23 mouse cellular contexts compared by ENCODE assay signal in the genomic region with DNA sequence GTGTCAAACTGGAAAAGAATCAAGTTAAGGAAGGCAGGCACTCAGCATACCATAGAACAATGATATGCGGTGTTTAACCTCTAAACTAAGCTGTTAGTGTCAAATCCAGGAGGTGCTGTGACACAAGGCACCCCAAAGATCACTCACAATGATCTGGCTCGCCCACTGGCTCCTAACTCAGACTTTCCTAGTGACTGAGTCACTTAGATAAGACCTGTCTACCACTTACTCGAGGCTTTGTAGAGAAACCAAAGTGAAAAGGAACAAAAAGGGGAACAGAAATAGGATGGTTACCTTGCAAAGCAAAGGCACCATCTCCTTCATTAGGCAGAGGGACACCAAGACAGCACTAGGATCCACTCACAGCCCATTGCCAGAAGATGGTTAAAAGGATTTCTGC.
"Had no signal": no experiment of that assay in that cellular context is flagged by ENCODE, and none has a peak within 500 bp of the region (broad histone marks: within the 10 kb centered on the region; RNA-seq: fewer than 3 reads in every experiment).

No protein-coding gene starts in this region.

- H3K4me1 ChIP-seq: heart, embryonic 15.5 days; hindbrain, embryonic 15.5 days had no signal

- H3K9ac ChIP-seq: heart, embryonic 13.5 days; heart, embryonic 15.5 days; hindbrain, embryonic 13.5 days; hindbrain, embryonic 15.5 days; kidney, embryonic 15.5 days; limb, embryonic 12.5 days had no signal

- DNase-seq: gastrocnemius, postnatal 14 days; heart, adult 18-20 months; heart, postnatal 14 days; heart, postnatal 36 days; kidney, adult 11 months; kidney, adult 2 months; kidney, adult 9 months; kidney, postnatal 14 days; kidney, postnatal 36 days; layer of hippocampus, adult 9-11 months; liver had no signal

- H3K4me3 ChIP-seq: heart, embryonic 10.5 days; heart, embryonic 13.5 days; heart, embryonic 15.5 days; hindbrain, embryonic 13.5 days; hindbrain, embryonic 15.5 days; kidney, embryonic 15.5 days; left cerebral cortex, adult 2 months; limb, embryonic 10.5 days; limb, embryonic 12.5 days had no signal

- H3K4me2 ChIP-seq: heart, embryonic 13.5 days; heart, embryonic 15.5 days; hindbrain, embryonic 13.5 days; hindbrain, embryonic 15.5 days; kidney, embryonic 15.5 days; limb, embryonic 12.5 days; liver, embryonic 11.5 days had no signal

- H3K9me3 ChIP-seq: heart, embryonic 10.5 days; heart, embryonic 13.5 days; heart, embryonic 15.5 days; hindbrain, embryonic 13.5 days; hindbrain, embryonic 15.5 days; kidney, embryonic 15.5 days; limb, embryonic 10.5 days; limb, embryonic 12.5 days had no signal

- ATAC-seq: hindbrain, postnatal 0 days; intestine, embryonic 16.5 days had no signal

- H3K27me3 ChIP-seq: heart, embryonic 13.5 days; heart, embryonic 15.5 days; hindbrain, embryonic 13.5 days; hindbrain, embryonic 15.5 days; kidney, embryonic 15.5 days; limb, embryonic 12.5 days had no signal

- H3K27ac ChIP-seq: heart, embryonic 13.5 days; heart, embryonic 15.5 days; hindbrain, embryonic 13.5 days; hindbrain, embryonic 15.5 days; hindbrain, postnatal 0 days; left cerebral cortex, adult 2 months; limb, embryonic 12.5 days had no signal

- H3K36me3 ChIP-seq: heart, embryonic 10.5 days; heart, embryonic 13.5 days; heart, embryonic 15.5 days; hindbrain, embryonic 13.5 days; hindbrain, embryonic 15.5 days; kidney, embryonic 15.5 days; limb, embryonic 10.5 days; limb, embryonic 12.5 days had no signal
